Mouse (Mus musculus): Measurements from ENCODE around the gene Bap1. TPM values are rescaled to one million over a fixed set of nuclear protein-coding genes. Genes with fewer than 3 reads are reported as not detected.

Bap1 gene
- total RNA-seq, 2 experiments from 2014 or later, result 15.5 to 58.7 TPM

DNA sequence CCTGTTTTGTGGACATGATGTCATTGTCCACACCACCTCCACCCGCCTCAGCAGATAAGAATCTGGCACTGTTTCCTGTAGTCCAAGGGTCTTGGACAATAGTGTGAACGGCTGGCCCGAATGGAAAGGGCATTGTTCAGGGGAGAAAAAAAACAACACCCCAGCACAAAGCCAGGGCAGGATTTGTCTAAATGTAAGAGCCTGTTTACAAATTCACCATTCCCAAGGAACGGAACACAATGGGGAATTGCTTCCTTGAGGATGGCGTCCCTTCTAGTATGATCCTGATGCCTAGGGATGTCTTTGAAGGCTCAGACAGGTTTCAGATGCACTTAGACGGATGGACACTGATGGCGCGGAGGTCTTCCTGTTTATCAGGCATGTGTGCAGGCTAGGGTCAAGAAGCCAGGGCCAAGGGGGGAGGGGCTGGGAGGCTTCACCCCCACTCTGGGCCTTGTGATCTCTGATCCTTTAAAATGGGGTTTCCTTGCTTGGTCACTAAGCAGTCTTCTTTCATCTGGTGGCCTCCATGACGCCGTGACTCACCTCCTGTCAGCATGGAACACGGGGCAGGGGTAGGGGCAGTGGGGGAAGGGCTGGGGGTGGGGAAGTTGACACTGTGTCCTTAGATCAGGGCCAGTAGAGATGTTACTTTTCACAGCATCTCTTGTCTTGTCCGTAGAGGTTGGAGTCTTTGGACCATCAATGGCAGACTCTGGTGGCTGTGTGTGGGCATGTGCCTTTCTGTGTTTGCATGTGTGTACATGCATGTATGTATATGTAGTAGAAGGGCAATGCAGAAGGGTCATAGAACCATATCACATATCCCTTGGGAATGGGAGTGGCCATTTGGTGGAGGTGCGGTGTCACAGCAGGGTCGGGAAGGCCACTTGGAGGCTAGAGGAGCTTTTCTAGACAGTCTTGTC, 17.9 kb upstream of the Bap1 start:
- ATAC-seq (replicated peaks; ENCODE audit: low FRiP score, poor library complexity, severe bottlenecking), result no peak

DNA sequence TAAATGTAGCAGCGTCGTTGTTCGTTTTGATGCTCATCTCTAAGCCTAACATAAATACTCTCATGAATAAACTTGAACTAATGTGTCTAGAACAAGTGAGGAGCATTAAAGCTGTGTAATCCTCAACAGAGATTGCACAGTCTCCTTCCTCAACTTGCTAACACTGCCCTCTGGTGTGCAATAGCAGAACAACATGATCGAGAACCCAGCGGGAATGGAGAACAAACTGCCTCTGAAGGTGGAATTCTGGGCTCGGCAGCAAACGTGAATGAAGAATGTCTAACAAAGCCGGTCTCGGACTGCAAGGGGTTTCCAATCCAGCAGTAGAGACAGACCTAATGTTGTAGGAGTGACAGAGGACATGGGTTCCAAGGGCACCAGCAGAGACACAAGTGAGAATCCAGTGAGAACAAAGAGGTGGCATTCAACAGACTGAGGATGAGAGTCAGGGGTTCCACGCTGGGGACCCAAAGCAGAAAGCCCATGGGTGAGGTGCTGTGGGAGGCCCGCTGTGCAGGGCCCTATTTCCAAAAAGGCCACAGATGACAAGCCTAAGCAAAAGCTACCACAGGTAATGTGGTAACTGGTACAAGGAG, 17.2 kb upstream of the Bap1 start:
- 0 out of 2 replicates have a peak, but pooled peaks have one; percentile 64 for ATAC-seq (replicated peaks; ENCODE audit: low FRiP score, poor library complexity, severe bottlenecking)

DNA sequence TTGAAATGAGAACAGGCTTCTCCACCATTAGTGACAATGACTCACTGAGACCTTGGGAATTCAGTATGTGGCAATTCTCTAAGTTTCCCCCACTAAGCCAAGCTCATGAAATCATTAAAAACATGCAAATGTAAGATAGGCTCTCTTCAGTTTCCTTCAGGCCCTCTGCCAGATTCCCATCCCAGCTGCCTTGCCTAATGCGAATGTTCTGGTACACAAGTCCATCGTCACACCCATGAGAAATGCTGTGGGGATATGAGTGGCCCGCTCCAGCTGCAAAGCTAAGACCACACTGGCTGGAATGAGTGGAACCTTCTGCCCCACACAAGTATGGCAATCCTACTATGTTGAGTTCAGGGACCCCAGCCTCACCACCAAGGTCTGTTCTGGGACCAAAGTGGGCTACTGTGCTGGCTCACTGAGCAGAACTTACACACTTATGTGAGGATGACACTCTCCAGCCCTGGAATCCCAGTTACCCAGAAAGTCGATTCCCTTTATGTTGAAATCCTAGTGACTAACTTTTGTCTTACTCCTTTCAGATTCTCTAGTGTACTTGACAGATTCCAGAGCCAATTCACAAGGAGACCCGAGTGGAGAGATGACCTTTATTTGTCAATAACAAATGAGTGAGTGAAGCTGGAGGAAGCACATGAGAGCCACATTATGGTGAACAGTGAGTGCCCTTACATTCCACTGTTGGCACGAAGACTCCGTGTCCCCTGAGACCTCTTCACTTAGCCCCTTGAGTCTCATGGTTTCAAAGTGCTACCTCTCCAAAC, 14.0 kb upstream of the Bap1 start:
- ATAC-seq (replicated peaks; ENCODE audit: low FRiP score, poor library complexity, severe bottlenecking), result no peak

DNA sequence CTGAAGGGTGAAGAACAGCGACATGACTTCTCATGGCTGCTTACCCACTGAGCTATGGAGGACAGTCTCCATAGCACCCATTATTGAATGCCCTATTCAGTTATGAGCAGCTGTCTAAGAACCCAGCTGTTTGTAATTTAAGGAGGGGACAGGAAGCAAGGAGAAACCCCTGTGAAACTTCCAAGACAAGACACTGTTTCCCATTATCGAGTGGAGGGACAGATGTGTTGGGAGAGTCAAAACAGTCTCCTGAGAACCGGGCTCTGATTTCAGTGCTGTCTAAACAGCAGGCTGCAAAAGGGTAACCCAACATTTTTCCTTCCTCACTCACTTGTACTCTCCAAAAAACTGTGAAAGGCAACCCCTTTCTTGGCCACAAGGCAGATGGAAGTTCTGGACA, 10.7 kb upstream of the Bap1 start:
- no peak for ATAC-seq (replicated peaks; ENCODE audit: low FRiP score, poor library complexity, severe bottlenecking)

DNA sequence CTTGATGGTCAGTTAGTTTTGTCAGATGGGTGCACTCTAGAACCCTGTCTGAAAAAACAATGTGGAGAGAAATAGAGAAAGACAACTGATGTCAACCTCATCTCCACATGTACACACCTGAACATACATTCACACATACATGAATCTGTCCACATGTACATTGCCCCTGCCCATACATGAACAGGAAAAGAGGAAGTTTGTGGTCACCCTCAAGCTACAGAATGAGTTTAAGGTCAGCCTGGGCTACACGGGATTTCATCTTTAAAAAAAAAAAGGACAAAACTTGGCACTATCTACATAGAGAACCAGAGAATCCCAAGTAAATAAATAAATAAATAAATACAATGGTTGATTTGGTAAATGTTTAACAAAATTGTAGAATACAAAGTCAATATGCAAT, 6.5 kb upstream of the Bap1 start:
- ATAC-seq (replicated peaks; ENCODE audit: low FRiP score, poor library complexity, severe bottlenecking), result no peak

DNA sequence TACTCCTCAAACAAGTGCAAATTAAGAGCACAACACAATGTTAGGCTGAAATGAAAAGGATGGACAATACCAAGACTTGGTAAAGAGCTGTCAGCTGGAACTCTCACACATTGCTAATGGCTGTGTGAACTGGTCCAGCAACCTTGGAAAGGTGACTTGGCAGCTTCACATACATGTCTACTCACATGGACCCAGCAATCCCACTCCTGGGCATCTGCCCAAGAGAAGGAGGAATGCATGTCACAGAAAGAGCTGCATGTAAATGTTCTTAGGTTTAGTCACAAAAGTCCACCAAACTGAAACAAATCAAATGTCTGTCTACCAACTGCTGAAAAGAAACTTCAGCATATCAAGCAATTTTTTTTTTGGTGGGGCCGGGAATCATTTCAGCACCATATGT, 5.3 kb upstream of the Bap1 start:
- no peak for ATAC-seq (replicated peaks; ENCODE audit: low FRiP score, poor library complexity, severe bottlenecking)

DNA sequence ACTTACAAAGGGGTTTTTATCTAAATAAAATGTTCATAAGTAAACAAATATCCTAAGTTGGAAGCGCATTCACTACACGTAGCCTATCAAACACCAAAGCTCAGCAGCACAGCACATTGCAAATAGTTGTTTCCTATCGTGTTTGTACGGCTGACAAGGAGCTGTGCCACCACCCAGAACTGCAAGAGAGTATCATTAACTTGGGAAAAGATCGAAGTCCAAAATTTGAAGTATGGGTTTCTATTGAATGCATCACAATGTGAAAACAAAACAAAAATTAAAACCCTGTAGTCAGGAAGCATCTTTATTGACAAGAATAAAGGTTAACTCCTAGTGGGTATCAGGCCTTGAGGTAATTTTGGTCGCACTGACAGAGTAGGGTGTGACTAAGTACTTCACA, 2.9 kb upstream of the Bap1 start:
- no peak for ATAC-seq (replicated peaks; ENCODE audit: low FRiP score, poor library complexity, severe bottlenecking)

DNA sequence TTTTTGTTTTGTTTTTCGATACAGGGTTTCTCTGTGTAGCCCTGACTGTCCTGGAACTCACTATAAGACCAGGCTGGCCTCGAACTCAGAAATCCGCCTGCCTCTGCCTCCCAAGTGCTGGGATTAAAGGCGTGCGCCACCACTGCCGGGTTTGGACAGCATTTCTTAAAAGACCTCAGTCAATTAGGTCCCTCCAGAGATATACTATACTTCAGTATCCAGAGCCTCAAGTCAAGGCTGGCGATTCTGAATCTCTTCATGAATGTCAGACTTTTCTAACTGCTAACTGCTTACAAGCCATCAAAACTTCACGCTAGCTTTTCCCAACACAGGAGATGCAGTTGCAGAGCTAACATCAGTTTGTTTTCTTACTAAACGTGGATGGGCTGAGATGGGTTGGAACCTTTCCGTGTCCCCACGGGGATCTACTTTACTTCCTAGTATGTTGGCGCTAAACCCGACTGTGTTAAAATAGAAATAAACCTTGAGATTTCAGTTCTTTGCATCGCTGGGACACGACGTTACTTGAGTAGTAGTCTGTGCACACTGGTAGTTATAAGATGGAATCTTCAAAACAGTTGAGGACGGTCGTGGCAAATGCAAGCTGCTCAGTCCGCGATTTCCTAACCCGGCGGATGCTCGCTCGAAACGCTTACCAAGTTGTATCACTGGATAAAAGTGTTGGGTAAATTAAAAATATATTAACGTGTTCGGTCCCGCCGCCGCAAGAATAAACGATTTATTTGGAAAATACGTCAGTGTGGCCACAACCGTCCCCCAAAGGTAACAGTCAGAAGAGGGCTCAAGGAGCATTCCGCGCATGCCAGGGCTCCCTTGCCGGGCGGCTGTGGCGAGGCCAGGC, 797 bp upstream of the Bap1 start:
- peak; percentile 58 for ATAC-seq (replicated peaks; ENCODE audit: low FRiP score, poor library complexity, severe bottlenecking)

DNA sequence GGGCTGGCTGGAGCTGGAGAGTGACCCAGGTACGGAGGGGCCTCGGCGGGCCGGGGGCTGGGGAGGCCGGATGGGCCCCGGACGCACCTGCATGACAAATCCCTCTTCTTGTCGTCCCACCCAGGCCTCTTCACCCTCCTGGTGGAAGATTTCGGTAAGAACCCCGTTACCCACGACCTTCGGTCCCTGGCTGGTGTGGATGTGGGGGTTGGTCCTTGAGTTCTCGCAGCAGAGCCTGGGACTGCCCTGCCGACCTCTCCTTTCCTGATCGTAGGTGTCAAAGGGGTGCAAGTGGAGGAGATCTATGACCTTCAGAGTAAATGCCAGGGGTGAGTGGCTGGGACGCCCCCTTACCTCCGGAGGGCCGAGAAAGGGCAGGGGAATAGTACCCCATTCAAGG, 376 bp downstream of the Bap1 start:
- 0 out of 2 replicates have a peak, but pooled peaks have one; percentile 10 for ATAC-seq (replicated peaks; ENCODE audit: low FRiP score, poor library complexity, severe bottlenecking)

DNA sequence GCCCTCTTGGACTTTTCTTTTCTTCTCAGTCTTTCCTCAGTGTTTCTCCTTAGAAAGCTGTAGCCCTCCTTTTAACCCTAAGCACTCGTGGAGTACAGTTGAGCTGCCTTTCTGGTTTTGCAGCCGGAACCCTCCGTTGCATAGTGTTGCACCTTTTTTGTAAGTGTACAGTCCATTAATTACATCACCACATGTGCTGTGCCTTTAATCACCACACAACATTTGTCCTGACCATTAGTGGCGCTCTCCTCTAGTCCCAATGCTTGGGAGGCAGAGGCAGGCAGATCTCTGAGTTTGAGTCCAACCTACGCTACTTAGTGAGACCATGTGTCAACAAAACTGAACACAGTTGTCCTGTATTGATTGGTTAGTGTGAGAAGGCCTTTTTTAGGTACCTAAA, 841 bp downstream of the Bap1 start:
- no peak for ATAC-seq (replicated peaks; ENCODE audit: low FRiP score, poor library complexity, severe bottlenecking)

DNA sequence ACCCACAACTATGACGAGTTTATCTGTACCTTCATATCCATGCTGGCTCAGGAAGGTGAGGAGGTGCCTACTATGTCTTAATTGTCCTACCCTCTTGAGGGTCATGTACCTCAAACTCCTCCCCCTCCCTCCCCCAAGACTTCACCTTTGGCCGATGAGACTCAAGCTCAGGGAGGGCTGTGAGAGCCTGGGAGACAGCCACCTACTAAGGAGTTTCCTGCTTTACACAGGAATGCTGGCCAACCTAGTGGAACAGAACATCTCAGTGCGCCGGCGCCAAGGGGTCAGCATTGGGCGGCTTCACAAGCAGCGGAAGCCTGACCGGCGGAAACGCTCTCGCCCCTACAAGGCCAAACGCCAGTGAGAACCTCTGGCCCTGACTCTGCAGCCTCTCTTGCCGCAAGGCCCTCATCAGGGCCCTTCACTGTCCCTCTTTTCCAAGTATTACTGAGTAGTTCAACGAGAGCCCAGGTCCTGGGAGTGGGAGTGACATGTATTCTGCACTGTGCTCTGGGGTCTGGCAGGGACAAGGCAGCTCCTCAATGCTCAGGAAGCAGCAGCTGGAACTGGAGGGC, 7.3 kb downstream of the Bap1 start:
- ATAC-seq (replicated peaks; ENCODE audit: low FRiP score, poor library complexity, severe bottlenecking), result no peak

DNA sequence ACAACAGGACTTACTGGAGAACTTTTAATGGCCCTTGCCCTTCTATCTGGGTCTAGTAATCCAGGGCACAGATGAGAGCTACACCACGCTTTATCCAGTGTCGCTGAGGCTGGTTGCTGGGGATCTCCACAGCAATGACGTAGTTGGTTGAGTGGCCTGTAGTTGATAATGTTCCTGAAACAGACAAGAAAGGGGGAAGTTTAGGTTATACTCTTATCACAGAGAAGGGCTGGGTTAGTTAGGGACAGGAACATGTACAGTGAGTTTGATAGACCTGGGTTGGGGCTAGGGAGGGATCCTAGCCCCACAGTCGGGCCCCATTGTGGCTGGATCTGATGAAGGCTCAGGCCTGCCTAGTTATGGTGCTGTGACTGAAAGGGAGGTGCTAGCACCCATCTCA, 9.1 kb downstream of the Bap1 start:
- peak; percentile 68 for ATAC-seq (replicated peaks; ENCODE audit: low FRiP score, poor library complexity, severe bottlenecking)

DNA sequence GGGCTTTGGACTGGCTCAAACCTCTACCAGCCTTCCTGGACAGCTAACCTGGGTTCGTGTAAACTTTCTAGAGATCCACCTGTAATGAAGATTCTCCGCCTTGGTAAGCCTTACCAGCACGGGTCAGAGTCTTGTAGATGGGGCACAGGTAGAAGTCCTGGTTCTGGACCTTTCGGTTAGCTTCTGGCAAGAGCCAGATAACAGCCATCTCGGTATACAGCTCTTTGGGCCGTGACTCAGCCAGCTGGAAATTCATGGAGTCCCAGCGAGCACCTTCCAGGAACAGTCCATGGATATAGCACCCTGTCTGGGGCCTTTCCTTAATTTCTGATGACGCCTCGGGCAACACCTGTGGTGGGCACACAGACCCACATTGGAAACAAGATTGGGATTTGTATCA, 9.7 kb downstream of the Bap1 start:
- no peak for ATAC-seq (replicated peaks; ENCODE audit: low FRiP score, poor library complexity, severe bottlenecking)

DNA sequence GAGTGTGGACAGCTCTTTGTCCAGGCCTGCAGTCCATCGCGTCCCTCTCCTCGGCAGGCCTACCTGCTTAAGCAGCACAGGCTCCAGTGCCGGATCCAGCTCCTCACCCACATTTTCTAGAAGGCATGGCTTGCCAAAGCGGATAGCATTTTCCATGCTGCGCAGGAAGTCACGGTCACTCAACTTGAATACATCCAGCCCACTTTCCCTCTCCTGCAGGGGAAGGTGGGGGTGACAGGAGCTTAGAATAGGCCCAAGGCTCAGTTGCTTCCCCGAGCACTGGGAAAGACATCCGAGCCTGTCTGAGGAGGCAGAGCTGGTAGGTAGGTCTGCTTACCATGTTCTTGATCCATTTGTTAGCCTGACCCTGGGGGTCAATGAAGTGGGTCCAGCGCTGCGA, 16.4 kb downstream of the Bap1 start:
- no peak for ATAC-seq (replicated peaks; ENCODE audit: low FRiP score, poor library complexity, severe bottlenecking)

DNA sequence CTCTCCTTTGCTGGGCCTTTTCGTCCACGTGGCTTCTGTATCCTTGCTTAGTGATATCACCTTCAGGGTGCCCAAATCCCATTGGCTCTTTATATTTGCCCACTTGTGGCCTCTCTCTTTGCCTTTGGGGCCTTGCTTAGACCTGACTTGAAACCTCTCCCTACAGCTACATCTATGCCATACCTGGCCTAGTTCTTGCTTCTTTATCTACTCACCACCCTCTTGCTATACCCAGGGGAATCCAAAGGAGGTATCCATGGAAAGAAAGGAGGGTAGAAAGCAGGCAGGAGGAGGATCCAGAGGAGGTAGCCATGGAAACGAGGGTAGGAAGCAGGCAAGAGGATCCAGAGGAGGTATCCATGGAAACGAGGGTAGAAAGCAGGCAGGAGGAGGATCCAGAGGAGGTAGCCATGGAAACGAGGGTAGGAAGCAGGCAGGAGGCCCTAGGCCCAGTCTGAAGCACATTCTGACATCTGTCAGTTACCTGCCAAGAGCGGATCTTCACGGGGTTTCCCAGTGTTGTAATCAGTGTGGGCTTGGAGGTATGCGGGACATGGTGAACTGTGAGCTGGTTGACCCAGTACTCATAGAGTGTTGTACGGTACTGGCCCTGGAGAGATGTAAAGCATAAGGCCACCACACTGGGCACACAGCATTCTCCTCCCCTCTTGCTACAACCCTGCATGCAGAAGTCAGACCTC, 17.2 kb downstream of the Bap1 start:
- ATAC-seq (replicated peaks; ENCODE audit: low FRiP score, poor library complexity, severe bottlenecking), result no peak

DNA sequence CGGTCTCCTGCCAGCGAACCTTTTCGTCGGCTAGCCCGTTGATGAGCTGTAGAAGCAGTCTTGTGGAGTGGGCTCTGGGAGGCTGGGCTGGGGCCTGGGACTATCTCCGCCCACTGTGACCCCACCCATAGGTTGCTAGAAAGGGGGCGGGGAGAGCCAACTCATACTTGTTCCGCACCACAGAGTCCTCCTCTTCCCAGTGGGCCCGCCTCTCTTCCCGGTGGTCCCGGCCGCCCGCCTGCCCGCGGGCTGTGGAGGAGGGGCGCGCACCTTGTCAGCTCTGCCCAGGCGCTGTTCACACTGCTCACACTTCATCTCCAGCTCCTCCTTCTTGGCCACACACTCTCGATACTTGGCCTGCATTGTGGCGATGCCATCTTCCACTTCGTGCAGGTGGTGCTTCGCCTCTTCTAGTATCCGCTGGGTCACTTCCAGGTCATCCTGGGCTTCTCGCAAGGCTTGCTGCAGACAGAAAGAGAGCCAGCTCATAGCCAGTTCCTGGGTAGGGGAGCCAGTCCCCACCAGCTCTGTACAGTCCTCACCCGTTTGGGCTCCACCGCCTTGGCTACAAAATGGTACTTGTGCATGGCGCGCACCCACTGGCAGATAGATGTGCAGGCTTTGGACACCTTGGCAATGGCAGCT, 18.3 kb downstream of the Bap1 start:
- no peak for ATAC-seq (replicated peaks; ENCODE audit: low FRiP score, poor library complexity, severe bottlenecking)

DNA sequence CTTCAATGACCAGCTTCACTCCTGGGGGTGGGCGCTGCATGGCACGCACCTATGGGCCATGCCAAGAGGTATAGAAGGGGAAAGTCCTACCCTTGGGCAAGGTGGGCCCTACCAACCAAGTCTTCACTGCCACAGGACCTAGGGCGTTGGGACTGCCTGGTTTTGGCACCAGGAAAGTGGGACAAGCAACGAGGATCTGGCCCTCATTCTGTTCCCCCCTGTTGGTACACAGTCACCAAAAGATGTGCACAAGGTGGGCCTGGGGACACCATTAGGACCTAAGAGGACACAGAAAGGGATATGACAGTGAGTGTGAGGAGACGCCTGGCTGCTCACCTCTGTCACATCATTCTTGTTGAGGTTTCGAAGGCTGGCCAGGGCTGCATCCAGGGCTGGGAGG, 19.9 kb downstream of the Bap1 start:
- no peak for ATAC-seq (replicated peaks; ENCODE audit: low FRiP score, poor library complexity, severe bottlenecking)

DNA sequence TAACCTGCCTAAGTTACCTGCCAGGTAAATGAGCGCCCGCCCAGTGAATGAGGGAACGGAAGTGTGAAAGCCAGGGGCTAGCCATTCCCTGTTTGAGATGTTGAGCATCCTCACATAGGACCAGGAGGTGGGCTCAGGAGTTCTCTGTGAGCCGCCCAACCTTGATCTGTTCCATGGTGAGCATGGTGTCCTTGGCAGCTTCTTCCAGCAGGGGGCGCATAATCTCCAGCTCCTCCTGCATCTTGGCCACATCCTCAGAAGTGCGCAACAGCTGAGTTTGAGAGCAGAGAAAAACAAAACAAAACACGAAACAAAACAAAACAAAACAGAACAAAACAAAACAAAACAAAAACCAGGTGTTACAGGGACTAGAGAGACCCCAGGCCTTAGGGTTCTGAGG, 20.9 kb downstream of the Bap1 start:
- peak; percentile 73 for ATAC-seq (replicated peaks; ENCODE audit: low FRiP score, poor library complexity, severe bottlenecking)
